Mouse (Mus musculus): ENCODE data around the gene Lsm6. TPM values are rescaled to one million over a fixed set of nuclear protein-coding genes. Genes with fewer than 3 reads are reported as not detected.
"Not testable (repeated sequence)": the region's sequence is repeated elsewhere in the genome, so short reads cannot be mapped to it uniquely, and the experiment has no call there.

Lsm6 gene
- polyA plus RNA-seq, 1 experiment from 2014 or later = 182 TPM

DNA sequence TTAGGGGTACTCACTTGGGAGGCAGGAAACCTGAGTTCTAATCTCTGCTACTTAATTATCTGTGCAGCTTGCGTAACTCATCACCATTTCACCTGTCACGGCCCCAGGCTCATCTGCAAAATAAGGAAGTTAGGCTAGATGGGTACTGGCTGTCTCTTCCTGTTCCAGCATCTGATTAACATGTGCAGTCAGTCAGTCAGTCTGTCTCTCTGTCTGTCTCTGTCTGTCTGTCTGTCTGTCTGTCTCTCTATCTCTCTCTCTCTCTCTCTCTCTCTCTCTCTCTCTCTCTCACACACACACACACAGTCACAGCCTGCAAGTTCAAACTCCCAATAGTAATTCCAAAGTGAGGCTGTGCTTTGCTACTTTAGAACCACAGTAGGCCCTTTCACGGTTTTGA lies 967 bp downstream of the Lsm6 start:
- WGBS = 42% methylated on average over 3 of the region's 3 CpGs
- Histone ChIP-seq H3K4me3 (peak overlapping the region; percentile 89), H3K4me1 (peaks cover 17% of the 10 kb centered on the region), H3K27ac (peak overlapping the region; percentile 96; the same call in 1 of the 2 replicates), H3K9ac (peak overlapping the region; percentile 86), H3K4me2 (replicated peaks) (peak overlapping the region; percentile 57)
- H3K27me3 ChIP-seq; H3K36me3 ChIP-seq; ATAC-seq (ENCODE audit: low FRiP score); H3K9me3 ChIP-seq (replicated peaks): not testable (repeated sequence)

DNA sequence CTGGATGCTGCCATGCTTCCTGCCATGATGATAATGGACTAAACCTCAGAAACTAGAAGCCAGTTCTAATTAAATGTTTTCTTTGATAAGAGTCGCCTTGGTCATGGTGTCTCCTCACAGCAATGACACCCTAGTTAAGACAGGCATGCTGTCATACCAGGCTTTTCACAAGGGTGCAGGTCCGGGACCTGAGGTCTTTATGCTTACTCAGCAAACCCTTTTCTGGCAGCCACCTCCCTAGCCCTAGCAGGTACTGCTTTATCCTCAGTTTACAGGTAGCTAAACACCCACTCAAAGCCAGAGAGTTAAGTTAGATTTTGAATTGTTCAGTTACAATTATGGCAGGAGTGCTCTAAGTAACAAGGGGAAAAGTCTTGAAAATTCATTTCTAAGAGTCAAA lies 6.2 kb downstream of the Lsm6 start:
- H3K4me1 ChIP-seq = peaks cover 24% of the 10 kb centered on the region
- no peak for ATAC-seq (ENCODE audit: low FRiP score)
- 98% methylated on average over 2 of the region's 2 CpGs for WGBS
- no peak overlapping the region for H3K27ac ChIP-seq
- peaks cover 22% of the 10 kb centered on the region for H3K36me3 ChIP-seq
- H3K9me3 ChIP-seq (replicated peaks) = no peaks in the 10 kb centered on the region
- H3K27me3 ChIP-seq = no peaks in the 10 kb centered on the region
- no peak overlapping the region for H3K4me2 ChIP-seq (replicated peaks)
- no peak overlapping the region for H3K4me3 ChIP-seq
- no peak overlapping the region for H3K9ac ChIP-seq

DNA sequence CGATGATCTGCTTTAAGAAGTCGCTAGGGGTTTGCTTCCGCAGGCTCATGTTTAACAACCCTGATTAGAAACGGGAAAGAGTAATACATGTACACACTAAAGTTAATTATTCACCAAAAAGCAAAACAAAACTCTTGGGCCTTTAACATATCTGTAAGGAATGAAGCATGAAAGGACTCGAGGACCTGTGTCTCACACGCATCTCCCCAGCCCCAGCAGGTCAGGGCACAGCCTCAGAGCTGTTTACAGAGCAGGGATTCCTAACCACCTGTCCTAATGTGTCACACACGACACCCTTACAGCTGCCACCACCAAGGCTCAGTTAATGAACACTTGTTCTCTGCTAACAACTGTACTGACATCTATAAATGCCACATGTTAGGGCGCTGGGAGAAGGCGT lies 7.9 kb downstream of the Lsm6 start:
- Histone ChIP-seq H3K4me1 (peaks cover 13% of the 10 kb centered on the region), H3K9ac (no peak overlapping the region), H3K27ac (no peak overlapping the region), H3K27me3 (no peaks in the 10 kb centered on the region), H3K4me2 (replicated peaks) (no peak overlapping the region), H3K36me3 (peaks cover 31% of the 10 kb centered on the region), H3K9me3 (replicated peaks) (no peaks in the 10 kb centered on the region), H3K4me3 (no peak overlapping the region)
- WGBS = 82% methylated on average over 9 of the region's 9 CpGs
- no peak for ATAC-seq (ENCODE audit: low FRiP score)

DNA sequence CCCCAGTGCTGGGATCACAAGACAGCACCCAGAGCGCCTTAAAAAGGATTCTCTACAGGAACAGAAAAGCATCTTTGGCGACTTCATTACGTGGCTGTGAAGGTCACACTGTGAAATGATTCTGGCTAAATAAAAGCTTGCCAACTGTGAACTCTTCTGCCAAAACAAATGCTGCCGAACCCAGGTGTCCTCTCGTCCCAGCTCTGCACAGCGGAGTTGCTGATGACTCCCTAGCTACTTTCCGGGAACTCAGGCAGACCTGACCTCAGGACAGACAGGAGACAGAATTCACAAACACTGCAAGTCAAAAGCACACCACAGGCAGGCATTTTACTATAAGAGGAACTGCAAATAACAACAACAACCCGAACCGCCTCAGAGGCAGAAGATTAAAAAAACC lies 8.5 kb downstream of the Lsm6 start:
- Histone ChIP-seq H3K27ac (no peak overlapping the region), H3K27me3 (no peaks in the 10 kb centered on the region), H3K36me3 (peaks cover 36% of the 10 kb centered on the region), H3K9me3 (replicated peaks) (no peaks in the 10 kb centered on the region), H3K9ac (no peak overlapping the region), H3K4me2 (replicated peaks) (no peak overlapping the region), H3K4me1 (peaks cover 13% of the 10 kb centered on the region), H3K4me3 (no peak overlapping the region)
- ATAC-seq (ENCODE audit: low FRiP score) = no peak
- 91% methylated on average over 9 of the region's 9 CpGs for WGBS

DNA sequence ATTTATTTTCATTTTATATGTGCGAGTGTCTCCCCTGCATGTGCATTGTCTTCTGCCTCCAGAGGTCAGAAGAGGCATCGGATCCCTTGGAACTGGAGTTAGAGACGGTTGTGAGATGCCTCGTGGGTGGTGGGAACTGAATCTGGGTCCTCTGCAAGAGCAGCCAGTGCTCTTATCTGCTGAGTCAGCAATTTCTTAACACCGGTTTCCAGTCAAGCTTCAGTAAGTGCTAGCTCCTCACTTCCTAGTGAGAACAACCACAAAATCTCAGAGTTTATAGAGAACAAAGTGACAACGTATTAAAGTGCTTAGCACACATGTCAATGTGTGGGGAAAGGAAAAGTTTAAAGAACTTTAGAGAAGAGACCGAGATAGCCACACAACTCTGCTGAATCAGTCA lies 9.2 kb downstream of the Lsm6 start:
- Histone ChIP-seq H3K27me3 (no peaks in the 10 kb centered on the region), H3K27ac (peak overlapping the region; percentile 68), H3K36me3 (peaks cover 43% of the 10 kb centered on the region), H3K9ac (no peak overlapping the region), H3K4me1 (peaks cover 13% of the 10 kb centered on the region), H3K9me3 (replicated peaks) (no peaks in the 10 kb centered on the region), H3K4me2 (replicated peaks) (no peak overlapping the region), H3K4me3 (no peak overlapping the region)
- 92% methylated on average over 7 of the region's 7 CpGs for WGBS
- no peak for ATAC-seq (ENCODE audit: low FRiP score)

DNA sequence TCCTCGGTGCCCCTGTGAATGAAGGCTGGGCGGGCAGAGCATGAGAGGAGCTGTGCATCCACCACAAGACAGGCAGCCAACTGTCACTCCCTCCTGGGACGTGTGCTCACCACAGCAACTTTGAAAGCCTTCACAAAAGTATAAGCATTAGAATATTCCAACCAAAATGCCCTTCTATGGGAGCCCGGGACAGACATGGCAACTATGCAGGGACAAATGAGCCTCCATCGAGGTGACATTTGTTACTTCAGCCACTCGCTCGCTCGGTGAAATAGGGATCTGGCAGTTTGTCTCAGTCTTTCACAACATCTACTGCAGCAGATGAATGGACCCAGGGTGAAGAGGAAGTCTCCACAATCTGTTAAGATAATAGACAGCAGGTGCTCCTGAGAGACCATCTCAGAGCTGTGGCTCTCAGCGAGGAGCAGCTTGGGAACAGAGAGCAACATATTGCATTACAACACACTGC lies 10.7 kb downstream of the Lsm6 start:
- Histone ChIP-seq H3K9ac (no peak overlapping the region), H3K27ac (peak overlapping the region; percentile 68), H3K4me3 (no peak overlapping the region), H3K4me2 (replicated peaks) (0 out of 2 replicates have a peak overlapping the region, but pooled peaks have one; percentile 11), H3K27me3 (no peaks in the 10 kb centered on the region), H3K9me3 (replicated peaks) (no peaks in the 10 kb centered on the region), H3K36me3 (peaks cover 58% of the 10 kb centered on the region), H3K4me1 (peaks cover 13% of the 10 kb centered on the region)
- WGBS = 60% methylated on average over 9 of the region's 9 CpGs
- ATAC-seq (ENCODE audit: low FRiP score) = peak; percentile 88

DNA sequence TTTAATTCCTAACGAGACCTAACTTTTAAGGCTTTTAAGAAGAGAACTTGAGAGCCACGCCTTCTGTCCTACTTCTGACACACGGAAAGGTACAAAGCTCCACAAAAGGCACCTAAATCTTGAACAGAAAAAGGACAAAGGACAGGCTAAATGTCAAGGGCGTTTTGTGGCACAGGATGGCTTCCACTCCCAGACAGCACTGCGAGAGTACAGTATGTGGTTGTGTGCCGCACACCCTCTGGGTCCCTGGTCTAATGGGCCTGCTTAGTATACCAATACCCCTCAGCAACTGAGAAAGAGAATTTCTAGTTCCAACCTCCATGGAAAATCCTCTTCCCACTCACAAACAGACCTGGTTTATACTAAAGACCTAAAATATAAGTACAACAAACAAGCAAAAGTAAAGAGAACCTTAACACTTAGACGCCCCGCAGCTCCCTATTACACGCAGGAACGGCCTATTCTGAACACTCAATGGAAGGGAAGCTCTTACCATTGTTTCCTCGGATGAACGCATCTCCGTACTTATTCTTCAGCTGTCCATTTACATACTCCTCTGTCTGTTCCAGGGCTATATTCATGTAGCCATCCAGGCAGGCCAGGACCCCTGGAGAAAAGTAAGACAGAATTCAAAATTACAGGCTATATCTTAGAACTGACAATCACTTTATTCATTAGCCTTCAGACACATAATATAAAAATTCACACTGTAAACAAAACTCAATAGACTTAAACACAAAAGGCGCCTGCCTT lies 11.3 kb downstream of the Lsm6 start:
- Histone ChIP-seq H3K9me3 (replicated peaks) (no peaks in the 10 kb centered on the region), H3K4me1 (peaks cover 13% of the 10 kb centered on the region), H3K27me3 (no peaks in the 10 kb centered on the region), H3K4me2 (replicated peaks) (0 out of 2 replicates have a peak overlapping the region, but pooled peaks have one; percentile 11), H3K4me3 (no peak overlapping the region), H3K9ac (no peak overlapping the region), H3K36me3 (peaks cover 65% of the 10 kb centered on the region), H3K27ac (peak overlapping the region; percentile 70)
- 69% methylated on average over 14 of the region's 14 CpGs for WGBS
- peak; percentile 60 for ATAC-seq (ENCODE audit: low FRiP score)

DNA sequence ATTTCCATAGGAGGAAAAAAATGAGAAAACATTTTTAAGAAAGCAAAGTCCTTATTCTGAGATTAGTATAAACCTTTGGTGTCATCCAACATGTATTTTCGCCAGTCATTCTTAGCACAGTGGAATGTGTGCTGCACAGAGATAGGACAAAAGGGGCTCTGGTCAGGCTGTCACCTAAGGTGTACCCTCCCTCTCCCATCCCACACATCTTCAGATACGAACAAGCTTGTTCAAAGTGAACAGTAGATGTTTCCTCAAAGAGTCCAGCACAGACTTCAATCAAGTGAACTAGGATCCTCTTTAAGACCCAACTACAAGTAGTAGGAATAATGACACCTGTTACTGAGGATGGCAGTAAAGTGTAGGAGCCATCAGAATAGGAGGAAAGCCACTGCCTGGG lies 12.1 kb downstream of the Lsm6 start:
- Histone ChIP-seq H3K27ac (no peak overlapping the region), H3K4me3 (no peak overlapping the region), H3K9me3 (replicated peaks) (no peaks in the 10 kb centered on the region), H3K4me2 (replicated peaks) (no peak overlapping the region), H3K36me3 (peaks cover 70% of the 10 kb centered on the region), H3K27me3 (no peaks in the 10 kb centered on the region), H3K4me1 (peaks cover 13% of the 10 kb centered on the region), H3K9ac (no peak overlapping the region)
- 98% methylated on average over 2 of the region's 2 CpGs for WGBS
- ATAC-seq (ENCODE audit: low FRiP score) = no peak

DNA sequence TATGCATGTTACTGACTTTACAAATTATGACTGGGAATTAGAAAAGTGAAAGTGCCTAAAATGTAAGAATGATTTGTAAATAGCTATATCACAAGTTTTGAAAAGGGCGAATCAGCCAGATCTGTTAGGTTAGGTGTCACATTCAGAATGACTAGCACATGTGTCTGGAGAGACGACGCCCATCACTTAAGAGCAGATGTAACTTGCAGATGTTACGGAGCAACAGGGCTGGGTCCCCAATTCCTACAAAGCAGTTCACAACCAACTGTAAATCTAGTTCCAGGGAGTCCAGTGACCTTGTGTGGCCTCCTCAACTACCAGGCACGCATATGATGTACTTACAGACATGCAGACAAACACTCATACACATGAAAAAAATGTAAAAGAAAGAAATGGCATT lies 12.5 kb downstream of the Lsm6 start:
- Histone ChIP-seq H3K9ac (no peak overlapping the region), H3K4me1 (peaks cover 13% of the 10 kb centered on the region), H3K4me3 (no peak overlapping the region), H3K36me3 (peaks cover 73% of the 10 kb centered on the region), H3K9me3 (replicated peaks) (no peaks in the 10 kb centered on the region), H3K27me3 (no peaks in the 10 kb centered on the region), H3K4me2 (replicated peaks) (no peak overlapping the region), H3K27ac (no peak overlapping the region)
- WGBS = 93% methylated on average over 5 of the region's 5 CpGs
- ATAC-seq (ENCODE audit: low FRiP score) = no peak

DNA sequence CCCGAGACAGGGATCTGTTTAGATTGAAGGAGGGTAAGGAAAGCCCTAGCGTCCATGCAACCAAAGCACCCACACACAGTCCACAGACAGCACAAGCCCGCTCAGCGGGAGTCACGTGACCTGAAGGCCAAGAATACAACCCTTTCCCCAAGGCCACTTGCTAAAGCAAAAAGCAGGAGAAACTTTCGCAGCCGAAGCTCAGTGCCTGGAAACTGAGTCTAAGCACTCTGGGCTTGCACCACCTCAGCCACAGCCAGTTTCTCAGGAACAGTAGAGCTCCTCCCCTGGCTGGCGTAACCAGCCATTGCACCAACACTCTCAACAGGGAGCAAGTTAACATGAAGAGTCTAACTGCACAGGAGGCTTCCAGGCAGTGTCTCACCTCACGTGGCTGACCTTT lies 13.7 kb downstream of the Lsm6 start:
- WGBS = 91% methylated on average over 9 of the region's 9 CpGs
- Histone ChIP-seq H3K4me2 (replicated peaks) (no peak overlapping the region), H3K36me3 (peaks cover 72% of the 10 kb centered on the region), H3K9me3 (replicated peaks) (no peaks in the 10 kb centered on the region), H3K27ac (no peak overlapping the region), H3K9ac (no peak overlapping the region), H3K4me3 (no peak overlapping the region), H3K27me3 (no peaks in the 10 kb centered on the region), H3K4me1 (peaks cover 13% of the 10 kb centered on the region)
- ATAC-seq (ENCODE audit: low FRiP score) = no peak

DNA sequence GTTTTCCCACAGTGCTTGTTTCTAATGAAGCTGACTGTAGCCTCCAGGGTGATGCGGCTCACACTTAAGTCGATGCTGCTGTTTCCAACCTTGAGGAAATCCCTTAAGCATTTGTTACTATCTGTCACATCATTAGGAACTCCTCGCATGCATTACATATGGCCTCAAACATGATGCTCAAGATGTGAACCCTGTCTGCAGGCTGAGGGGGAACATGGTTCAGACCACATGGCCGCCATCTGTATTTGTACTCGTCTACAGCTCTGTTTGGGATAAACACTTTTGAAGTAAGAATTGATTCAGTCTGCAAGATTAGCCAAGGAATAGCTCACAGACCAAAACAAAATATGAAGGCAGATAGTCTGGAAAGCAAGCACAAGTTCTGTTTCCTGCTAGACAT lies 14.9 kb downstream of the Lsm6 start:
- no peaks in the 10 kb centered on the region for H3K27me3 ChIP-seq
- peaks cover 60% of the 10 kb centered on the region for H3K36me3 ChIP-seq
- 93% methylated on average over 5 of the region's 5 CpGs for WGBS
- H3K4me1 ChIP-seq = peaks cover 7% of the 10 kb centered on the region
- no peaks in the 10 kb centered on the region for H3K9me3 ChIP-seq (replicated peaks)
- no peak overlapping the region for H3K27ac ChIP-seq
- no peak overlapping the region for H3K9ac ChIP-seq
- no peak for ATAC-seq (ENCODE audit: low FRiP score)
- H3K4me2 ChIP-seq (replicated peaks) = no peak overlapping the region
- no peak overlapping the region for H3K4me3 ChIP-seq

DNA sequence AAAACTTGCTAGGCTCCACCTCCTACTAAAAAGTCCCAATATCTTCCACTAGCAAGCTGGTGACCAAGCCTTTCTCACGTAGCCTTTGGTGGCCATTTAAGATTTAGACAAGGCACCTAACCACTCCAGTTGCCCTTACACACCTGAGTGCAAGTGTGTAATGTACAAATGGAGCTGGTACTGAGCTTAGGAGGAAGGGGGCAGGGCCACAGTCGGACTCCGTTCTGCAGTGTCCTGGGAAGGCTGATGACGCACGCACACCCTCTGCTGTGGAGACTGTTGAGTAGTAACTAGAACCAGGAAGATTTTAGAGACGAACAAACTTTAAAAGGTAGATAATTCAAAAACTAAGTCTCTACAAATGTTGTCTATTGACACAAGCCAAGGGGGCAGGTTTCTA lies 19.7 kb downstream of the Lsm6 start:
- H3K36me3 ChIP-seq = peaks cover 31% of the 10 kb centered on the region
- H3K4me2 ChIP-seq (replicated peaks) = no peak overlapping the region
- 95% methylated on average over 6 of the region's 6 CpGs for WGBS
- no peak overlapping the region for H3K9ac ChIP-seq
- no peak for ATAC-seq (ENCODE audit: low FRiP score)
- no peaks in the 10 kb centered on the region for H3K4me1 ChIP-seq
- H3K27ac ChIP-seq = no peak overlapping the region
- H3K4me3 ChIP-seq = no peak overlapping the region
- no peaks in the 10 kb centered on the region for H3K27me3 ChIP-seq
- H3K9me3 ChIP-seq (replicated peaks) = no peaks in the 10 kb centered on the region

DNA sequence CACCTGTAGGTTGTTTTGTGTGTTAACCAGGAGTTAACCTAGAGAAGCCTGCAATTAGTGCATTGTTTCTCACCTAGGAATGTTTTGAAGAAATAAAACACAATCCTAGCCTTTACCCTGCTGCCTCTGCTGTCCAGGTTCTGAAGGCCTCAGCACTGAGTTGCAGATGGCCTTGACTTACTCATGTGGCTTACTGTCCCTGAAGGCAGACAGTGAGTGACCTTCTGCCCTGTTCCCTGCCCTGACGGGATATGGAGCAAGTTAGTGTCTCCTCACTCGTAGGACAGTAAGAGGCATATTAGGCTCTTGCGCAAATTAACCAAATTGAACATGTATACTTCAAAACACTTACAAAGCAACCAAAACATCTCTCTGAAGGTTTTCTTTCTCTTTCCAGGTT lies 22.3 kb downstream of the Lsm6 start:
- no peak overlapping the region for H3K4me2 ChIP-seq (replicated peaks)
- no peaks in the 10 kb centered on the region; the same call in 1 of the 2 replicates for H3K9me3 ChIP-seq (replicated peaks)
- H3K4me1 ChIP-seq = no peaks in the 10 kb centered on the region
- H3K27ac ChIP-seq = no peak overlapping the region
- WGBS = 85% methylated on average over 3 of the region's 3 CpGs
- no peaks in the 10 kb centered on the region for H3K27me3 ChIP-seq
- no peak for ATAC-seq (ENCODE audit: low FRiP score)
- no peak overlapping the region for H3K9ac ChIP-seq
- peaks cover 12% of the 10 kb centered on the region for H3K36me3 ChIP-seq
- no peak overlapping the region for H3K4me3 ChIP-seq
